Mouse (Mus musculus) embryonic facial prominence, embryonic 14.5 days (tissue): Measurements from ENCODE around the gene Adipor2. TPM values are rescaled to one million over a fixed set of nuclear protein-coding genes. Genes with fewer than 3 reads are reported as not detected.
A peak's percentile ranks its signal among the peaks of the same experiment; 100 is the strongest.

ENCODE experiments used
- ATAC-seq: fragments of 200-750 bp; cut with Nextera tagmentation; 2 replicates; pipeline ENCODE4 v1.8.0; 2017; ENCODE audit warnings: low read depth, moderate number of reproducible peaks, moderate TSS enrichment
- DNase-seq: peaks from one replicate; pipeline ENCODE4 v3.0.0-alpha.2; 2015; ENCODE audit warnings: low spot score
- H3K27ac ChIP-seq: fragments of 300-500 bp; sonication (generic); replicated peaks from 2 replicates; pipeline ENCODE4 v1.5.1; 2014; ENCODE audit warnings: low read depth, mild to moderate bottlenecking, low read length, moderate library complexity
- H3K27me3 ChIP-seq: fragments of 300-500 bp; sonication (generic); replicated peaks from 2 replicates; pipeline ENCODE4 v1.6.1; 2014; ENCODE audit warnings: low read length; ENCODE audit not compliant: control insufficient read depth, insufficient read depth
- H3K36me3 ChIP-seq: fragments of 300-500 bp; sonication (generic); 2 replicates; pipeline ENCODE4 v1.6.1; 2014; ENCODE audit warnings: low read length, mixed read lengths; ENCODE audit not compliant: control insufficient read depth, insufficient read depth
- H3K4me1 ChIP-seq: fragments of 300-500 bp; sonication (generic); 2 replicates; pipeline ENCODE4 v1.6.1; 2014; ENCODE audit warnings: antibody characterized with exemption, low read length; ENCODE audit not compliant: control insufficient read depth, insufficient read depth
- H3K4me2 ChIP-seq: fragments of 300-500 bp; sonication (generic); 2 replicates; pipeline ENCODE4 v1.6.1; 2014; ENCODE audit warnings: low read depth, mild to moderate bottlenecking, low read length, moderate library complexity, mixed read lengths
- H3K4me3 ChIP-seq: fragments of 300-500 bp; sonication (generic); 2 replicates; pipeline ENCODE4 v1.5.1; 2014; ENCODE audit warnings: low read depth, mild to moderate bottlenecking, low read length
- H3K9ac ChIP-seq: fragments of 300-500 bp; sonication (generic); 2 replicates; pipeline ENCODE4 v1.6.1; 2014; ENCODE audit warnings: low read depth, mild to moderate bottlenecking, low read length, moderate library complexity, mixed read lengths
- H3K9me3 ChIP-seq: fragments of 300-500 bp; sonication (generic); 2 replicates; pipeline ENCODE4 v1.6.1; 2016; ENCODE audit warnings: low read length; ENCODE audit not compliant: control insufficient read depth
- WGBS: fragments of 180-500 bp; shearing (Covaris S2); extraction: QIAGEN DNeasy Blood & Tissue Kit; methylation state at CpG from one replicate; pipeline ENCODE4 v1.1.7; 2014; 5-methylcytosine and 5-hydroxymethylcytosine counted together
- polyA plus RNA-seq: library from polyadenylated mRNA; unstranded; fragments of >200 nt; fragmentation: Nextera tagmentation; extraction: Ambion mirVana; gene quantifications from 2 replicates; pipeline ENCODE4 v1.2.1, GENCODE M21; 2014

Adipor2 gene
- polyA plus RNA-seq, 1 experiment from 2014 or later: 30.1 TPM

DNA sequence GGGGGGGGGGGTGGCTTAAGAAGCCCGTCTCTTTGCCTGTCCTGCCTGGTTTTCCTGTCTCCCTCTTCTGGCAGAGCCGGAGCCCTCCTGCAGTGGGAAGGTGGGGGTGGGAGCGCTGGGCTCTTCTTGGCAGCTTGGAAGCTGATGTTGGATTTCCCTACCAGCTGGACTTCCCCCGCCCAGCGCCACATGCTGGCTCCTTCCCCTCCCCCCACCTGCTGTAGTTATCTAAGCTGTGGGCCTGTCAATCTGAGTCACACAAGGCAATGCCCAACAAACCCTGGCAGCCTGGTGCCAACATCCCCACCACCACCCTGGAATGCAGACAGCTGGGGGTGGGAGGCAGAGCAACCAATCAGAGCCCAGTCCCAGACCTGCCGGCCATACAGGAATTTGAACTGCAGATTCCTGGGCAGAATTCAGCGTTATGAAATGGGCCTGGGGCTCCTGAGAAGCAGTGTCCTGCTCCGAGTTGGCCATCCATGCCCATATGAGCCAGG, 88.2 kb downstream of the Adipor2 start:
- no peaks in the 10 kb centered on the region for H3K36me3 ChIP-seq
- DNase-seq (peak; percentile 72), ATAC-seq (peak; percentile 57)
- WGBS: 2% methylated on average over 8 of the region's 8 CpGs
- peaks cover 3% of the 10 kb centered on the region; the same call in 1 of the 2 replicates for H3K4me1 ChIP-seq
- H3K4me2 ChIP-seq: no peak overlapping the region
- no peak overlapping the region for H3K4me3 ChIP-seq
- H3K9me3 ChIP-seq: no peaks in the 10 kb centered on the region
- peaks cover 55% of the 10 kb centered on the region for H3K27me3 ChIP-seq
- no peak overlapping the region for H3K27ac ChIP-seq
- H3K9ac ChIP-seq: no peak overlapping the region

DNA sequence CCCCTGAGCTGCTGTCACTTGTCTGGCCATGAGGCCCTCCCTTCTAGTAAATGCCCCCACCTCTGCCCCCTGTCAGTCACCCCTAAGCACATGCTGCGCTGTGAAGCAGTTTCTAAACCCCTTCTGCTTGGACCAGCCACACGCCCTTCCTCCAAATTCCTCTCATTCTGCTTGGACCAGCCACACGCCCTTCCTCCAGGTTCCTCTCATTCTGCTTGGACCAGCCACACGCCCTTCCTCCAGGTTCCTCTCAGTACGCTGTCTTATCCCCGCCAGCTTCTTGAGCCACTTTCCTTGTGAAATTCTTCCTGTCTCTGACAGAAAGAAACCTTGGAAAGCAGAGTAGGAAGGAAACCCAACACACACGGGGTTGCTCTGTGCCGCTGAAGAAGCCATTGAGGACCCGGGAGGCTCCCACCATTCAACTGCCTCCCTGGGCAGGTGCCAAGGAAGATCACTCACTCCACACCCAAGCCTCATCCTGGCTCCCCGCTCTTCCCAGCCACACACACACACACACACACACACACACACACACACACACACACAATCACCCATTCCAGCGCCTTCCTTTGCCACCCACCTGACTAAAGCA, 88.9 kb downstream of the Adipor2 start:
- no peak overlapping the region for H3K4me2 ChIP-seq
- DNase-seq: no peak

DNA sequence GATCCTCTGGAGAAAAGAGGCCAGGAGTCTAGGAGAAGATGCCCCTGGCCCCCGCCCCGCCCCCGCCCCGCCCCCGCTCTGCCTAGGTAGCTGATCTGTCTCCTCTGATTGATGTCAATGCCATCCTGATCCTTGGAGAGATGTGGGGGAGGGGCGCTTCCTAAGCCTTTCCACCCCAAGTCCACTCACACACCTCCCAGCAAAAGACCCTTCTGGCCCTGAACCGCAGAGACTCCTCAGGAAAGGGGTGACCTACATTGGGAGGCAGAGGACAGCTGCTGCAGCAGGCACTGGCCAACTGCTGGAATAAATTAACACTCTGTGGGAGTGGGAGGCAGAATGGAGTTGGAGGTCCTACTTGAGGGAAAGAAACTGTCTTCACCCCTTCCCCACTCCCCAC, 91.0 kb downstream of the Adipor2 start:
- H3K9me3 ChIP-seq: no peaks in the 10 kb centered on the region
- H3K4me1 ChIP-seq: peaks cover 3% of the 10 kb centered on the region; the same call in 1 of the 2 replicates
- no peak overlapping the region for H3K27ac ChIP-seq
- ATAC-seq: no peak
- H3K4me3 ChIP-seq: no peak overlapping the region
- peaks cover 49% of the 10 kb centered on the region for H3K27me3 ChIP-seq
- no peak for DNase-seq
- H3K9ac ChIP-seq: no peak overlapping the region
- no peak overlapping the region for H3K4me2 ChIP-seq
- WGBS: 28% methylated on average over 7 of the region's 7 CpGs
- H3K36me3 ChIP-seq: no peaks in the 10 kb centered on the region

More for the DNA sequence above, 88.9 kb downstream of the Adipor2 start:
- H3K27ac ChIP-seq: no peak overlapping the region
- H3K9me3 ChIP-seq: no peaks in the 10 kb centered on the region
- no peaks in the 10 kb centered on the region for H3K36me3 ChIP-seq
- peaks cover 3% of the 10 kb centered on the region; the same call in 1 of the 2 replicates for H3K4me1 ChIP-seq
- WGBS: 12% methylated on average over 10 of the region's 11 CpGs
- no peak for ATAC-seq
- no peak overlapping the region for H3K4me3 ChIP-seq
- peaks cover 55% of the 10 kb centered on the region for H3K27me3 ChIP-seq
- no peak overlapping the region for H3K9ac ChIP-seq

DNA sequence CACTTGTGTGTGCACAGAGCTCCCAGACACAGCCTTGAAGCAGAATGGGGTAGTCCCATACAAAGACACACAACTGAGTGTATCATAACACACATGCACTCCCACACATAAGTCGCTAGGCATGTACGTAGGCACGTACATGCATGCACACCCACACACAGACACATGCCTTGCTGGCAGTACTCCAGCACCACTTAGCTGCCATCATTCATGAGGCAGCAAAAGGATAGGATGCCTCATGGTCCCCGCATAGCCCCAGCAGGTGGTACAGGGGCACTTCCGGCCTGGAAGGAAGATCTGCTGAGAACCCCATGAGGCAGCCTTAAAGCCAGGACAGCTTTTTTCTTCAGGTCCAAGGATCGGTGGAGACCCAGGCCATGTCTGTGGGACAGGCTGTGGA, 91.5 kb downstream of the Adipor2 start:
- Histone ChIP-seq H3K27me3 (peaks cover 43% of the 10 kb centered on the region), H3K9ac (no peak overlapping the region), H3K4me3 (no peak overlapping the region), H3K36me3 (no peaks in the 10 kb centered on the region), H3K27ac (no peak overlapping the region), H3K4me2 (no peak overlapping the region), H3K4me1 (peaks cover 3% of the 10 kb centered on the region; the same call in 1 of the 2 replicates), H3K9me3 (no peaks in the 10 kb centered on the region)
- no peak for DNase-seq
- no peak for ATAC-seq
- 78% methylated on average over 6 of the region's 6 CpGs for WGBS

DNA sequence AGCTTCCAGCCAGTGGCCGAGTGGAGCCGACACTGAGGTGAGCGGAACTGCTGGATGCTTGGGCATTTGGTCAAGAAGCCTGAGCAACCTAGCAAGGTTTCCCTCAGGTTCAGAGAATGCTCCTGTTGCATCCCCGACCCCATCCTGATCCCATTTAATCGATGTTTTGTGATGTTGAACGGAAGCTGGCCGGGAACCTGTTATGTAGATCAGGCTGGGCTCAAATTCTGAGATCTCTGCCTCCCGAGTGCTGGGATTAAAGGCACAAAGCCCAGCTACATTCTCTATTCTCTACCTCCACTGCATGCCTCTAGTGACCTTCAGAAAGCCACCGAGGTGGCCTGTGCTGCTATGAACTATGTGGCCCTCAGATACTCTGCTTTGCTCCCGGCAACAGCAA, 92.7 kb downstream of the Adipor2 start:
- no peak for ATAC-seq
- Histone ChIP-seq H3K4me3 (no peak overlapping the region), H3K27me3 (peaks cover 31% of the 10 kb centered on the region), H3K9me3 (no peaks in the 10 kb centered on the region), H3K9ac (no peak overlapping the region), H3K27ac (no peak overlapping the region), H3K4me1 (no peaks in the 10 kb centered on the region), H3K36me3 (no peaks in the 10 kb centered on the region), H3K4me2 (no peak overlapping the region)
- DNase-seq: no peak
- WGBS: 53% methylated on average over 10 of the region's 10 CpGs

DNA sequence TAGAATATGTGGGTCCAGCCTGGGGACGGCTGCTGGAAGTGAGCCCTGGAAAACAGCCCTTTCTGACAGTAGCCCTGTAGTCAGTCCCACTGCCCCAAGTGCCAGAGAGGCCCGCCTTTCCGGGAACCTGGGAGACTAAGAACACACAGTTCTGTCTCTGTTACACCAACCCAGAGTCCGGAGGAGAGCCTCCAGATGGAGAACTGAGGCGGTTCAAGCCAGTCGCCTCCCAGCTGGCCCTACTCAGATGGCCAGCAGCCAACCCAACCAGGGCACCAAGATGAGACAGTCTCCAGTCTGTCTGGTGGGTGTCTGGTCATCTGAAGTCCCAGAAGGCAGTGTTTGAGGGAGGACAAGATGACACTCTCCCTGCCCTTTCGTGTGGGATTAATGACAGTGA, 95.8 kb downstream of the Adipor2 start:
- Histone ChIP-seq H3K9me3 (no peaks in the 10 kb centered on the region; the same call in 1 of the 2 replicates), H3K9ac (no peak overlapping the region), H3K36me3 (no peaks in the 10 kb centered on the region), H3K27me3 (peaks cover 2% of the 10 kb centered on the region), H3K4me2 (no peak overlapping the region), H3K27ac (no peak overlapping the region), H3K4me1 (no peaks in the 10 kb centered on the region), H3K4me3 (no peak overlapping the region)
- ATAC-seq (no peak), DNase-seq (no peak)
- WGBS: 77% methylated on average over 7 of the region's 7 CpGs

DNA sequence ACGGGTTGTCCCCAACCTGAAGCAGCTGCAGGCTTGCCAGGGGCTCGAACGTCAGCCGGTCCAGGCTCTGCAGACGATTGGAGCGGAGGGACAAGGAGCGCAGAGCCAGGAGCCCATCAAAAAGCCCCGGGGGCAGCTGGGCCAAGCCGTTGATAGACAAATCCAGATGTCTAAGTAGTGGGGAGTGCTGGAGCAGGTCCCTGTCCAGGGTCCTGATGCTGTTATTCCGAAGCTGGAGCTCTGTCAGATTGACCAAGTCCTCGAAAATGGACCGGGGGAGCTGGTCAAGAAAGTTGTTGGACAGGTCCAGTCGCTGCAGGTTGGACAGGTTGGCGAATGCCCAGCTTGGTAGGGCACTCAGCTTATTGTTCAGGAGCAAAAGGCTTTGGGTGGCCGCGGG, 97.0 kb downstream of the Adipor2 start:
- Histone ChIP-seq H3K36me3 (no peaks in the 10 kb centered on the region), H3K27ac (no peak overlapping the region), H3K9ac (no peak overlapping the region), H3K4me1 (no peaks in the 10 kb centered on the region), H3K9me3 (no peaks in the 10 kb centered on the region; the same call in 1 of the 2 replicates), H3K4me2 (no peak overlapping the region), H3K4me3 (no peak overlapping the region), H3K27me3 (no peaks in the 10 kb centered on the region; the same call in 1 of the 2 replicates)
- 21% methylated on average over 16 of the region's 16 CpGs for WGBS
- no peak for ATAC-seq
- peak; percentile 76 for DNase-seq

DNA sequence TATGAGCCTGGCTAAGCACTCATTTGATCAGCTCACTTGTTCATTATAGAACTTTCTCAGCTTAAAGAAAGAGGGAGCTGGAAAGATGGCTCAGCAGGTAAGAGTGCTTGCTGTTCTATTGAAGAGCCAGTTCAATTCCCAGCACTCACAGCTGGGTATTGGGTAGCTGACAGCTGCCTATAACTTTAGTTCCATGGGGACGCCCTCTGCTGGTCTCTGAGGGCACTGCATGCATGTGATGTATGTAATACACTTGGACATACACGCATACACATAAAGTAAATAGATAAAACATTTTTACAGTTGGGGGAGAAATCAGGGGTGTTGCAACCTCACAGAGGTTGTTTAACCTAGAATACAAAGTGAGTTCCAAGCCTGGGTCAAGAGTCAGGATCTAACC, 98.1 kb downstream of the Adipor2 start:
- no peaks in the 10 kb centered on the region; the same call in 1 of the 2 replicates for H3K27me3 ChIP-seq
- H3K4me2 ChIP-seq: no peak overlapping the region
- H3K9ac ChIP-seq: no peak overlapping the region
- no peak overlapping the region for H3K4me3 ChIP-seq
- H3K36me3 ChIP-seq: no peaks in the 10 kb centered on the region
- H3K4me1 ChIP-seq: no peaks in the 10 kb centered on the region
- H3K27ac ChIP-seq: no peak overlapping the region
- DNase-seq: no peak
- no peaks in the 10 kb centered on the region; the same call in 1 of the 2 replicates for H3K9me3 ChIP-seq
- no peak for ATAC-seq
- WGBS: 79% methylated on average over 2 of the region's 2 CpGs

DNA sequence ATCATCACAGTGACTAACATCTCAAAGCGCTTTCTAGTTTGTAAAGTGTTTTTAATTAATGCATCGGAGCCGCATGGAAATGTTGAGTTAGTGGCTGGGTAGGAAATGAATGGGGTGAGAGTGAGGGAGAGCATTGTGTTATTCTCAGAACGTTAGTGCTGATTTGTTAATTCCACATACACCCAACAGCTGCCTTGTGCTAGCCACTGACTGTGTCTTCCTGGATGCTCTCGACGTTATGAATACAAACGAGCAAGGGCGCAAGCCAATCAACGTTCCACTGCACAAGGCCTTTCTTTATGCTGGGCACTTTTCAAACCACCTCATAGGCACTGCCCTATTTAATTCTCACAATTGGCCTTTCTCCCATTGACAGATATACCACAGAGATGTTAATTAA, 98.8 kb downstream of the Adipor2 start:
- DNase-seq (no peak), ATAC-seq (no peak)
- H3K4me3 ChIP-seq: no peak overlapping the region
- H3K4me1 ChIP-seq: no peaks in the 10 kb centered on the region
- 75% methylated on average over 9 of the region's 9 CpGs for WGBS
- H3K9ac ChIP-seq: no peak overlapping the region
- H3K36me3 ChIP-seq: no peaks in the 10 kb centered on the region
- H3K27ac ChIP-seq: no peak overlapping the region
- H3K27me3 ChIP-seq: no peaks in the 10 kb centered on the region; the same call in 1 of the 2 replicates
- H3K9me3 ChIP-seq: no peaks in the 10 kb centered on the region; the same call in 1 of the 2 replicates
- no peak overlapping the region for H3K4me2 ChIP-seq
